Mouse (Mus musculus): ENCODE data around the gene Nuak1.

GRCm38 (mm10) chr10:84324018-84324417 is 116.4 kb downstream of the Nuak1 start:
- TF ChIP-seq POLR2A (IDR thresholded peaks at IDR 0.05; ENCODE audit: control insufficient read depth, extremely low read depth, insufficient read depth, low read length, poor library complexity) (no peak), CTCF (IDR thresholded peaks at IDR 0.05; ENCODE audit: borderline replicate concordance, control insufficient read depth, extremely low read depth, insufficient read depth, low read length, poor library complexity) (no peak)

Measured in thymus, adult 2 months (tissue).